Mouse (Mus musculus) adrenal gland (tissue): ENCODE measurements around the gene Dscam.

Experiments
- intact Hi-C: fragments of 180-260 bp; cut with DNase I; formaldehyde crosslinking; loops from one replicate; pipeline ENCODE4 v1.15.1; 2025

Gene Dscam

DNA sequence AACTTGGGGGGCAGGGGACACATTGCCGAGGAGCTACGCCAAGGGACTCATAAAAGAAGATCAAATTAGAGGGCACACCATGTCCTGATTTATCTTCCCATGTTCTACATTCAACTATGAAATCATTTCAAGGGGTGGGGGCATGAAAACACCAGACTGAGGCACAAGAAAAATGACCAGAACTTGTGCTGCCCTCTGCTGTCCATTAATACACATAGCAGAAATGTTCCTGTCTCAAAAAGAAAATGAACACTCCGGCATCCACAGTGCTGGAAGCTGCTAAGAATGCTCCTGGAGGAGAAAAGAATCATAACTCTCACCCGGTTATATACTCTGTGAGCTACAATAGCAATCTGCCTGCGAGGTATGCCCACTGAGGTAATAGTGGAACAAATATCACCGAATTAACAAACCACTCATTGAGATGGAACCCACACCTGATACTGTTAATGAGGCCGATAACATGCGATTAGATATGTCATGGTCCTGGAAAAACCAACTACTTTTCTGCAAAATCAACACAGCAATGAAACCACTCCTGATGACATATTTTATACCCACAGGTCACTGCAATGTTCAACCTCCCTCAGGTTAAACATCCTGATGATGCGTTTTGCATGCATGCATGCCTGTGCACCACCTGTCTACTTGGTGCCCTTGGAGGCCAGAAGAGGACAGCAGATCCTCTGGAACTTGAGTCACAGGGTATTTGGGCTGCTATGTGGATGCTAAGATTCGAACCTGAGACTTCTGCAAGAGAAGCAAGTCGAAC is 498.8 kb downstream of the Dscam start:
- intact Hi-C loops = loop anchor here (2.0 to 5.0 kb wide), 2 partner anchors 203 to 314 kb away; no protein-coding TSS in a partner anchor

DNA sequence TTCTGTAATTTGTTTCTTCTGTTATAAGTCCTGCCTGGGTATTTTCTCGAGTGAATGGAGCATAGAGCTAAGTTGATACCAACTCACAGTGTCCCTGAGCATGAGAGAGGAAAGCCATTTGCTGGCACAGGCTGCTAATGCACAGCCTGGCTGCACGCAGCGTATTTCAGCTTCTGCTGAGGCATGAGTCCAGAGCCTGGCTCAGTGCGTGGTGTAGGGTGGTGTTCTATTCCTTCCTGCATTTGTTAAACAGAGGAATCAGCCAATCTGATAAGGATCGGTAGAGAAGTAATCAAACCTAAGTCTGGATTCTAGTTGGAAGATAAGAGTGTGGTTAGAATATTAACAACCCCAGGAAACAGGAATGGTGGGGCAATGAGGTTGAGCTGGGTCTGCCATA is 500.8 kb downstream of the Dscam start:
- intact Hi-C loops = loop anchor here (5.0 kb wide), 1 partner anchor 312 kb away; no protein-coding TSS in a partner anchor

- intact Hi-C loops = no loop called here
These were observed 502.1 kb downstream of the Dscam start for GRCm38 (mm10) chr16:96668478-96668877.

GRCm38 (mm10) chr16:96661073-96661472 is 509.5 kb downstream of the Dscam start:
- intact Hi-C loops = no loop called here

DNA sequence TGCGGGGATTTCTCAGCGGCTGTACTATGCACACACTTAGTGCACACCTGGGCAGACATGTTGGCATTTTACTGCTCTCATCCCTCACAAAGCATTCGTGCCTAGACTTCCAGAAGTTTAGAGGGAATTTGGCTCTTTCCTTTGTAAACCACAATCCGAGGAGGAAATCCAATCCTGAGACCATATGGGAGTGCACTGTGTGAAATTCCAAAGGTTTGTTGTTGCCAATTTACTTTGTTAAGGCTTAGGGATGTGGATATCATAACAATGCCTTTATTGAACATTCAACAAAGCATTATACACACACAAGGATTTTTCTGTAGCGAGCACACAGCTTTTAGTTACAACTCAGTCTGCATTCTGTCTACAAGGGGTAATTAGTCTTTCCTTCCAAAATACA is 511.3 kb downstream of the Dscam start:
- intact Hi-C loops = no loop called here

DNA sequence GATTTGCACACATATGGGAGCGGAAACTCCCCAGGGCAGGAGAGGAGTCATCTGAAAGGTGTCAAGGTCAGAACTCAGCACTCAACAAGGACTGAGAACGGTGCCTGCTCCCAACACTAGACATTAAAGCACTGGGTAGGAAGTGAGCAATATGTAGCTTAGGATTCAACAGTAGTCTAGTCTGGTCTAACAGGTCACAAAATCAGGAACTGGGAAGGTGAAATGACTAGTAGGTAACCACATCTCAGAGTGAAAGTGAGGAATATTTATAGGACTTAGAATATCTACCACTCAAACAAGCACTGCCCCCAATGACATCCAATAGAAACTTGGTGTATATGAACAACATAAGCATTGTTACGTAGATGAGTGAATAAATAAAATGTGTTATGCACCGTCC is 515.0 kb downstream of the Dscam start:
- intact Hi-C loops = no loop called here

DNA sequence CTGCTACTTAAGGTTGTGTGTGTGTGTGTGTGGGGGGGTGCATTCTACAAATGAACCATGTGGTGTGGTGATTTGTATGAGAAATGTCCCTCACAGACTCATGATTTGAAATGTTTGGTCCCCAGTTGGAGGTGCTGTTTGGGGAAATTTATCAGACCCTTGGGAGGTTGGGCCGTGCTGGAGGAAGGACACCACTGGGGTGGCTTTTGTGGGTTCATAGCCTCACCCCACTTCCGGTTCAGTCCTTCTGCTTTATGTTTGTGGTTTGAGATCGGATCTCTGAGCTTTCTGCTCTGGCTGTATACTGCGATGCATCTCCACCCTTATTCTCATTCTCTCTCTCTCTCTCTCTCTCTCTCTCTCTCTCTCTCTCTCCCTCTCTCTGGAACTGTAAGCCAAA is 516.5 kb downstream of the Dscam start:
- intact Hi-C loops = no loop called here

- intact Hi-C loops = no loop called here
These were observed 519.1 kb downstream of the Dscam start for GRCm38 (mm10) chr16:96651444-96651843.

DNA sequence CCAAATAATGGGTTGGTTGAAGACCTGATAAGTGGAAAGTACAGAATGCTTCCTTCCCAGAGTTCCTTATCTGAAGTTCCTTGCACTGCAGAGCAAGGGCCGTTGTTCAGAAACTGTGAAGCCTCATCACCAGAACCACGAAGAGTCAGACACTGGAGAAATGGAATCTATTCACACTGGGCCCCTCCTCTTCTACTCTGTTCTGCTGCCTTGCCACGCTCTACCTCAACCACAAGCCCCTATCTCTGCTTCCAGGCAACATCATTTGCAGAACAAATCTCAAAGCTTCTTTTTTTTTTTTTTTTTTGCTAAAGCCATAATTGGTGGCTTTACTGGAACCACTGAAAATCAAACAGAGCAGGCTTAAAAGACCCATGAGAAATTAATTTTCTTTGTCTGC is 530.5 kb downstream of the Dscam start:
- intact Hi-C loops = no loop called here

- intact Hi-C loops = no loop called here
These were observed 534.6 kb downstream of the Dscam start for GRCm38 (mm10) chr16:96635916-96636315.

DNA sequence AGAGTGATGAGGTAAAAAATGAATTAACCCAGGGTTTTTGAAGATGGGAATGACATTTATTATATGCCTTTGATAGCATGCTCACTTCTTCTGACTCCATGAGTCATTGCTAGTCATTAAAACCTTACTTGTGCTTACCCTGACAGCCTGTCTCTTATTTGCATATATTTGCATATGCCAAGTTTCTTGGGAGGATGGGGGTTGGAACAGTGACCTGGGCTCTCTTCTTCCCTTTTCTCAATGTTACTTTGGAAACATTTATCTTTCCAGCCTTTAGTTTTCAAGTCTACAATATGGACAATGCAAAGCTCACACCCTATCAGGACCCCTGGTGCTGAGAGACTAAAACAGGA is 535.8 kb downstream of the Dscam start:
- intact Hi-C loops = no loop called here

- intact Hi-C loops = no loop called here
These were observed 536.3 kb downstream of the Dscam start for GRCm38 (mm10) chr16:96634097-96634790.

DNA sequence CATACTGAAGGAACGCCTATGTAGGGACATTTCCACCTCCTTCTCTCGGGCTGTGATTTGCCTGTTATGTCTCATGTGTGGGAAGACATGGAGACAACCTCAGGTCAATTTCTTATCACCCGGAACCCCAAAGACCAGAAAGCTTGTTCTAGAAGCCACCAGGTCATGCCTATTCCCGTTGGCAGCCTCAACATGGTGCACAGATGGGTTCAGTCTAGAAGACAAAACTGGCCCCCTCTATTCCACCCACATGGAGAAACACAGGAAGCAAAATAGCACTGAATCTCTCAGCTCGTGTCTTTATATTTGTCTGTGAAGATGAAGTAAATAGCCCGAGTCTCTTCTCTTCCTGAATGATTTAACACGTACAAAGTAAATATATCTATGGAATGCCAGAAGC is 540.3 kb downstream of the Dscam start:
- intact Hi-C loops = no loop called here

- intact Hi-C loops = no loop called here
These were observed 540.9 kb downstream of the Dscam start for GRCm38 (mm10) chr16:96629623-96630022.

- intact Hi-C loops = no loop called here
These were observed 545.1 kb downstream of the Dscam start for GRCm38 (mm10) chr16:96625468-96625867.

DNA sequence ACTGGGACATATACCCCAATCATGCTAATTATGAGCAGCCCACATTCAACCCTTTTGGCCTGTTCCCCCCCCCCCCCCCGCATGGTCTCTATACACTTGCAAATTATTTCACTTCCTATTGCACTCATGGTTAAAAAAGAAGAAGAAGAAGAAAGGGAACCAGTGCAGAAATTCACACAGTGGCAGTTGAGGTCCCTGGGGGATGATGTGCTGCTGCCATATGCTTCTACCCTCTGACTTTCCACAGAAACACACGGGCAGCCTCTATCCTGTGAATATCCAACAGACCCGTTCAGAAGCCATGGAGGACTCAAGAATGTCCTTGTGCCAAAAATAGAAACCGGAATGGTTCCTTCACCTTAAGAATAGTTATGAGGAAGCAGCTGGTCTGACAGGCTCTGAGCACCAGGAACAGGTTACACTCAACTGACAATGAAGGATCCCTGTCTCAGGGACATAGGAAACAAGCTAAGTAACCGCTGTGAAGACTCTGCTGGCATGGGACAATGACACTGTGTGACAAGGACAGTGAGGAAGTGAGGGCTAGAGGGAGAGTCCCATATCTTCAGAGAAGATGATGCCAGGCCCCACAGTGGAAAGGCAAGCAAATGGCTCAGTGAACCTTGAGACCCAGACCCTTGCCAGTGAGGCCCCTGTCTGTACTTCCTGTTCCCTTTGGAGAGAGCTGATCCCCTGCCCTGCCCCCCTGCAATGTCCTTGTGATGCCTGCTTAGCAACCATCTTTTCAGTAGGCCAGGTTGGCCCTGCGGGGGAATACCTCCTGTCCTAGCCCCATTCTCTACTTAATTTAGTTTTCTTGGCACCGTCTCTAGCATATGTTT is 545.8 kb downstream of the Dscam start:
- intact Hi-C loops = no loop called here

DNA sequence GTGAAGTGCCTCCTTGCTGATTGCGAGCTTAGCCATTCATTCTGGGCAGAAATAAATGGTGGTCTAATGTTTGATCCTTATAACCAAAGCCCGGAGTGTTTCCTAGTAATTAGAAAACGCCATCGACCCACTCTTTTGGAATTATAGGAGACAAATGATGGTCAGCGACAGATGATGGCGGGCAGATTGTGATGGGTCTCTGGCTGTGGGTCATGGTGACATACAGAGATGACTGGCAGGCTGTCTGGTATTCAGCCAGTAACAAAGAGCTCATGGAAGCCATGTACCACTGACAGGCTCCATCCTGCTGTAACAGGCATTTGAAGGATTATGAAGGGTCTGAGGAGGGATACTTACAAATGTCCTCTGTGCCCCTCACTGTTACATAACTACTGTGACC is 549.7 kb downstream of the Dscam start:
- intact Hi-C loops = no loop called here

GRCm38 (mm10) chr16:96620402-96620801 is 550.1 kb downstream of the Dscam start:
- intact Hi-C loops = no loop called here

DNA sequence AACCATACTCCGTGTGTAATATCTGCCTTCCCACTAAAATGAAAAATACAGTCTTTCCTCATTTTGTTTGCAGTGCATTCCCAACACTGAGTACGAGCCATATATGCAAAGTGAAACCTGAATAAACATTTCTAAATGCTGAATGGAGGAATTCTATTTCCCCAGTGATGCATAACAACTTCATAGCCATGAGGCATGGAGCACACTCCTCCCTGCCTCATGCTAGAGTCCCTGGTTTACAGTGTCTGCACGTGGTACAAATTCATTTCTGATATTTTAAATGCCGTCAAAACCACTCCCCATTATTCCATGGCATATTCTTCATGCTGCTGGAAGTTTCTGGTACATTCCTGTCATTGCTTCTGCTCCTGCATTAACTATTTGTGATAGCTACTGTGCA is 552.8 kb downstream of the Dscam start:
- intact Hi-C loops = no loop called here

- intact Hi-C loops = loop anchor here (5.0 kb wide), 1 partner anchor 256 kb away; no protein-coding TSS in a partner anchor
These were observed 557.3 kb downstream of the Dscam start for GRCm38 (mm10) chr16:96613275-96613674.

DNA sequence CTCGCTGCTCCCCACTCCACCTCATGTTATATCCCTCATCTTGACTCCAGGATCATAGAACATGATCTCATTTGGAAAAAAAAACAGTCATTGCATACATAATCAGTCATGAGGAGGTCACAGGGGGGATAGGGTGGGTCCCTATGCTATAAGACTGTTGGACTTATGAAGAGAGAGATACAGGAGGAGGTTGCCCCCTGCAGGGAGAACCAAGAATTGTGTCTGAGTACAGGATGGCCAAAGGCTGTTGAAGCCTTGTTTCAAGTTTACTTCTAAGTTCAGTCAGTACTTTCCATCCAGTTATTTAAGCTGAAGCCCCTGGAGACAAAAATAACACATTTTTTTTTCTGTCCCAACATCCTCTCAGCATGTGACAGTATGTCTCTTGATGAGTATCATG is 559.7 kb downstream of the Dscam start:
- intact Hi-C loops = loop anchor here (5.0 kb wide), 1 partner anchor 254 kb away; no protein-coding TSS in a partner anchor

- intact Hi-C loops = no loop called here
These were observed 568.3 kb downstream of the Dscam start for GRCm38 (mm10) chr16:96602206-96602605.
